Mouse (Mus musculus): ENCODE data around the gene Sema6d.

The Sema6d gene

GRCm38 (mm10) chr2:124705806-124706205, 616.0 kb downstream of the Sema6d start:
- in situ Hi-C loops (cut with MboI; ENCODE audit: unreplicated experiment in 2 of 2), result no loop called here

GRCm38 (mm10) chr2:124706896-124707295, 617.1 kb downstream of the Sema6d start:
- in situ Hi-C loops (cut with MboI; ENCODE audit: unreplicated experiment in 2 of 2), result no loop called here

Data from v-Abl transformed pro-B cells (cell line).